Mouse (Mus musculus) limb, embryonic 14.5 days (tissue): ENCODE results near the gene Actl10. TPM values are rescaled to one million over a fixed set of nuclear protein-coding genes. Genes with fewer than 3 reads are reported as not detected.

Experiments used
- ATAC-seq: fragments of 200-750 bp; cut with Nextera tagmentation; 2 replicates; pipeline ENCODE4 v1.8.0; 2017; ENCODE audit warnings: low read depth, moderate number of reproducible peaks, moderate TSS enrichment; ENCODE audit not compliant: low FRiP score
- DNase-seq: peaks from one replicate; pipeline ENCODE4 v3.0.0-alpha.2; 2015; ENCODE audit warnings: low spot score
- H3K27ac ChIP-seq: fragments of 300-500 bp; sonication (generic); replicated peaks from 2 replicates; pipeline ENCODE4 v1.5.1; 2014; ENCODE audit warnings: low read depth, mild to moderate bottlenecking, low read length, moderate library complexity, mixed read lengths
- H3K27me3 ChIP-seq: fragments of 300-500 bp; sonication (generic); 2 replicates; pipeline ENCODE4 v1.6.1; 2014; ENCODE audit warnings: low read length, mixed read lengths; ENCODE audit not compliant: control insufficient read depth, insufficient read depth
- H3K36me3 ChIP-seq: fragments of 300-500 bp; sonication (generic); 2 replicates; pipeline ENCODE4 v1.6.1; 2014; ENCODE audit warnings: mild to moderate bottlenecking, low read length, moderate library complexity, mixed read lengths; ENCODE audit not compliant: control insufficient read depth, insufficient read depth
- H3K4me1 ChIP-seq: fragments of 300-500 bp; sonication (generic); 2 replicates; pipeline ENCODE4 v1.6.1; 2014; ENCODE audit warnings: antibody characterized with exemption, low read length, mixed read lengths; ENCODE audit not compliant: control insufficient read depth, insufficient read depth
- H3K4me2 ChIP-seq: fragments of 300-500 bp; sonication (generic); replicated peaks from 2 replicates; pipeline ENCODE4 v1.6.1; 2014; ENCODE audit warnings: low read depth, mild to moderate bottlenecking, low read length, moderate library complexity; ENCODE audit not compliant: severe bottlenecking
- H3K4me3 ChIP-seq: fragments of 300-500 bp; sonication (generic); replicated peaks from 2 replicates; pipeline ENCODE4 v1.5.1; 2014; ENCODE audit warnings: low read length
- H3K9ac ChIP-seq: fragments of 300-500 bp; sonication (generic); 2 replicates; pipeline ENCODE4 v1.6.1; 2014; ENCODE audit warnings: mild to moderate bottlenecking, low read depth, low read length, moderate library complexity; ENCODE audit not compliant: severe bottlenecking
- H3K9me3 ChIP-seq: fragments of 300-500 bp; sonication (generic); 2 replicates; pipeline ENCODE4 v1.6.1; 2016; ENCODE audit warnings: low read length; ENCODE audit not compliant: control insufficient read depth
- POLR2A ChIP-seq: fragments of 200-500 bp; IDR thresholded peaks from 2 replicates; pipeline ENCODE4 v1.8.0; 2012; ENCODE audit warnings: inconsistent platforms, mild to moderate bottlenecking, moderate library complexity, borderline replicate concordance; ENCODE audit not compliant: insufficient read depth, insufficient read length; ENCODE audit errors: extremely low read depth
- WGBS: fragments of 180-500 bp; shearing (Covaris S2); extraction: QIAGEN DNeasy Blood & Tissue Kit; methylation state at CpG from one replicate; pipeline ENCODE4 v1.1.7; 2014; 5-methylcytosine and 5-hydroxymethylcytosine counted together
- polyA plus RNA-seq, 2 experiments: library from polyadenylated mRNA; depleted of rRNA in 1 of 2; stranded (reverse) in 1 of 2; unstranded in 1 of 2; fragments of >200 nt; fragmentation: Nextera tagmentation in 1 of 2; extraction: Ambion mirVana in 1 of 2; gene quantifications; 2 replicates each; pipeline versions ENCODE4 v1.2.1 to v1.2.3; 2012 to 2014

Gene Actl10
- polyA plus RNA-seq, 2 experiments = 0.09 to 0.21 TPM

GRCm38 (mm10) chr2:154601324-154601723 lies 49.7 kb downstream of the Actl10 start:
- no peak overlapping the region for H3K9ac ChIP-seq
- TF ChIP-seq POLR2A = no peak
- no peak overlapping the region for H3K27ac ChIP-seq
- peaks cover 6% of the 10 kb centered on the region; the same call in 1 of the 2 replicates for H3K4me1 ChIP-seq
- no peaks in the 10 kb centered on the region for H3K36me3 ChIP-seq
- no peaks in the 10 kb centered on the region for H3K27me3 ChIP-seq
- no peak overlapping the region for H3K4me2 ChIP-seq
- no peak overlapping the region for H3K4me3 ChIP-seq
- DNase-seq = no peak
- ATAC-seq = no peak
- WGBS = 78% methylated on average over 3 of the region's 3 CpGs
- H3K9me3 ChIP-seq = no peaks in the 10 kb centered on the region

Other genes starting within 250 kb of the Actl10 start
- gene Bpifb9b, start 244.5 kb upstream of the Actl10 start, polyA plus RNA-seq (2012; rRNA removed) = not detected in 2 replicates
- gene Bpifb9b, start 244.5 kb upstream of the Actl10 start, polyA plus RNA-seq (2014; fragmentation: Nextera tagmentation; extraction: Ambion mirVana) = not detected in 2 replicates
- gene Cdk5rap1, start 178.8 kb upstream of the Actl10 start, polyA plus RNA-seq (2012; rRNA removed) = 16.6 and 20.0 TPM in 2 replicates
- 9.0 and 13.0 TPM in 2 replicates for gene Cdk5rap1, start 178.8 kb upstream of the Actl10 start, polyA plus RNA-seq (2014; fragmentation: Nextera tagmentation; extraction: Ambion mirVana)
- 11.0 and 14.9 TPM in 2 replicates for gene Snta1, start 143.7 kb upstream of the Actl10 start, polyA plus RNA-seq (2012; rRNA removed)
- gene Snta1, start 143.7 kb upstream of the Actl10 start, polyA plus RNA-seq (2014; fragmentation: Nextera tagmentation; extraction: Ambion mirVana) = 5.0 and 5.2 TPM in 2 replicates
- gene Cbfa2t2, start 115.3 kb upstream of the Actl10 start, polyA plus RNA-seq (2012; rRNA removed) = 26.4 and 36.0 TPM in 2 replicates
- gene Cbfa2t2, start 115.3 kb upstream of the Actl10 start, polyA plus RNA-seq (2014; fragmentation: Nextera tagmentation; extraction: Ambion mirVana) = 35.7 and 40.0 TPM in 2 replicates
- gene 1700003F12Rik, start 4.7 kb upstream of the Actl10 start, polyA plus RNA-seq (2012; rRNA removed) = 0.48 and 0.59 TPM in 2 replicates
- gene 1700003F12Rik, start 4.7 kb upstream of the Actl10 start, polyA plus RNA-seq (2014; fragmentation: Nextera tagmentation; extraction: Ambion mirVana) = 0.91 and 1.4 TPM in 2 replicates
- 6.7 and 8.0 TPM in 2 replicates for gene Necab3, start 7.1 kb downstream of the Actl10 start, polyA plus RNA-seq (2012; rRNA removed)
- 3.8 and 3.9 TPM in 2 replicates for gene Necab3, start 7.1 kb downstream of the Actl10 start, polyA plus RNA-seq (2014; fragmentation: Nextera tagmentation; extraction: Ambion mirVana)
- gene E2f1, start 18.1 kb downstream of the Actl10 start, polyA plus RNA-seq (2012; rRNA removed) = 38.3 and 41.8 TPM in 2 replicates
- 9.3 and 9.4 TPM in 2 replicates for gene E2f1, start 18.1 kb downstream of the Actl10 start, polyA plus RNA-seq (2014; fragmentation: Nextera tagmentation; extraction: Ambion mirVana)
- 20.6 and 21.2 TPM in 2 replicates for gene Pxmp4, start 51.9 kb downstream of the Actl10 start, polyA plus RNA-seq (2012; rRNA removed)
- gene Pxmp4, start 51.9 kb downstream of the Actl10 start, polyA plus RNA-seq (2014; fragmentation: Nextera tagmentation; extraction: Ambion mirVana) = 27.0 and 27.6 TPM in 2 replicates
- 7.1 and 8.9 TPM in 2 replicates for gene Zfp341, start 61.5 kb downstream of the Actl10 start, polyA plus RNA-seq (2012; rRNA removed)
- gene Zfp341, start 61.5 kb downstream of the Actl10 start, polyA plus RNA-seq (2014; fragmentation: Nextera tagmentation; extraction: Ambion mirVana) = 0.98 and 1.1 TPM in 2 replicates
- gene 4930519P11Rik, start 61.7 kb downstream of the Actl10 start, polyA plus RNA-seq (2012; rRNA removed) = 0.16 and 0.58 TPM in 2 replicates
- gene 4930519P11Rik, start 61.7 kb downstream of the Actl10 start, polyA plus RNA-seq (2014; fragmentation: Nextera tagmentation; extraction: Ambion mirVana) = 0.46 TPM in 1 of 2 replicates, not detected in the other
- 177 and 206 TPM in 2 replicates for gene Chmp4b, start 99.9 kb downstream of the Actl10 start, polyA plus RNA-seq (2012; rRNA removed)
- 20.7 and 20.9 TPM in 2 replicates for gene Chmp4b, start 99.9 kb downstream of the Actl10 start, polyA plus RNA-seq (2014; fragmentation: Nextera tagmentation; extraction: Ambion mirVana)
- gene Gm14214, start 218.3 kb downstream of the Actl10 start, polyA plus RNA-seq (2012; rRNA removed) = not detected in 2 replicates
- not detected in 2 replicates for gene Gm14214, start 218.3 kb downstream of the Actl10 start, polyA plus RNA-seq (2014; fragmentation: Nextera tagmentation; extraction: Ambion mirVana)
- gene Raly, start 239.3 kb downstream of the Actl10 start, polyA plus RNA-seq (2012; rRNA removed) = 355 and 385 TPM in 2 replicates
- 65.0 and 66.6 TPM in 2 replicates for gene Raly, start 239.3 kb downstream of the Actl10 start, polyA plus RNA-seq (2014; fragmentation: Nextera tagmentation; extraction: Ambion mirVana)
- 27.6 and 54.5 TPM in 2 replicates for gene a, start 239.6 kb downstream of the Actl10 start, polyA plus RNA-seq (2012; rRNA removed)
- 17.8 and 19.9 TPM in 2 replicates for gene a, start 239.6 kb downstream of the Actl10 start, polyA plus RNA-seq (2014; fragmentation: Nextera tagmentation; extraction: Ambion mirVana)